Mouse (Mus musculus) A20 (cell line): ENCODE measurements at regions not wholly inside any gene's neighbourhood (a gene's known extent, or its start where the extent isn't known, plus 50 kb on each side); places are given as distances from the start of the nearest gene placed in this dataset.

ENCODE experiments used
- DNase-seq: peaks from one replicate; pipeline ENCODE4 v3.0.0-alpha.2; 2011; ENCODE audit warnings: low read depth, low spot score

DNA sequence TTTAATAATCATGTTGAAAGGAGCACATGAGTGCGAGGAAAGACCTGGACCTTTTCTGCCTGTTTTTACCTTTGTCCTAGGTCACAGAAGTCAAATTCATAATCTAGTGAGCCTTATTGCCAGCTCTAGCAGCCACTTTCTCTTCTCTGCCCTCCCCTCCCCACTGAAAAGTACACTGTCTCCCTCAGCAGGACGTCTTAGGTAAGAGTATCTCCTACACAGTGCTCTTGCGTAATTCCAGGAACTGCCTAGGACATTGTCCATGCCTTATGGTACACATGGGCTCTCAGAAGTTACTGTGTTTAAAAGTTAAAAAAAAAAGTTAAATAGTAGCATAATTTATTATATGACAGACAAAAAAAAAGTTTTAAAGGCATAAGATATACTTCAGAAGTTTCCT, 100.7 kb upstream of the Irak1bp1 start:
- DNase-seq, result peak; percentile 14

DNA sequence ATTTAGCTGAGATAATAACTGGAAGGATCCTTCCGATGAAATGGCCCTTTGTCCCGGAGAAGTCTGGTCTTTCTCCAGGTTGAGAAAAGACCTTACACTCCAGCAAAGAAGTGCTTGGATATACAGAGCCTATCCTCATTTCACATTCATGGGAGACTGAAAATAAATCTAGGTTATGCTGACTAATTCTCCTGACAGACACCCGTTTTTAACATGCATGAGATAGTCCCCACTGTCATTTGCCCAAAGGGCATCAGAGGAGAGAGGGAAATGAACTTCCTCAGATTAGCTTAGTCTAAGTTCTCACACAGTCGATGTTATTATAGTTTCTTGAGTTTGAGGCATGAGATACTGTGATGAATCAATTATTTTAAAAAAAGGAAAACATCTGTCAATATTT, 99.7 kb upstream of the Irak1bp1 start:
- no peak for DNase-seq

- DNase-seq, result no peak
Measured at GRCm38 (mm10) chr9:82733024-82733585, 96.2 kb upstream of the Irak1bp1 start.

- no peak for DNase-seq
Measured at GRCm38 (mm10) chr9:82734959-82735358, 94.4 kb upstream of the Irak1bp1 start.

GRCm38 (mm10) chr9:82759979-82760378, 69.4 kb upstream of the Irak1bp1 start:
- no peak for DNase-seq

GRCm38 (mm10) chr9:82760682-82761468, 68.5 kb upstream of the Irak1bp1 start:
- DNase-seq, result no peak

GRCm38 (mm10) chr9:82763651-82764050, 65.7 kb upstream of the Irak1bp1 start:
- peak; percentile 58 for DNase-seq
